Mouse (Mus musculus): ENCODE results near the gene Kif26a.

Gene Kif26a
- long read RNA-seq, experiment 1 = 0 reads
- long read RNA-seq, experiment 2 = 0 reads

- intact Hi-C loops (cut with DNase I) = loop anchor here (1.0 kb wide), 2 partner anchors 327 to 397 kb away; no protein-coding TSS in a partner anchor
These were observed at the start of gene Kif26a for GRCm38 (mm10) chr12:112145875-112146651. TSS of gene Kif26a (plus strand) at chr12:112146208.

GRCm38 (mm10) chr12:112096733-112097117 is 49.3 kb upstream of the Kif26a start:
- intact Hi-C loops (cut with DNase I) = no loop called here

GRCm38 (mm10) chr12:112100106-112100505 is 45.9 kb upstream of the Kif26a start:
- intact Hi-C loops (cut with DNase I) = no loop called here

GRCm38 (mm10) chr12:112101045-112101444 is 45.0 kb upstream of the Kif26a start:
- intact Hi-C loops (cut with DNase I) = no loop called here

- intact Hi-C loops (cut with DNase I) = no loop called here
These were observed 42.8 kb upstream of the Kif26a start for GRCm38 (mm10) chr12:112103179-112103578.

- intact Hi-C loops (cut with DNase I) = no loop called here
These were observed 41.1 kb upstream of the Kif26a start for GRCm38 (mm10) chr12:112104890-112105289.

- intact Hi-C loops (cut with DNase I) = no loop called here
These were observed 39.5 kb upstream of the Kif26a start, which contains the start of gene Aspg for GRCm38 (mm10) chr12:112106541-112106971. TSS of gene Aspg (plus strand) at chr12:112106679.

GRCm38 (mm10) chr12:112107685-112108084 is 38.3 kb upstream of the Kif26a start:
- intact Hi-C loops (cut with DNase I) = no loop called here

GRCm38 (mm10) chr12:112108696-112109445 is 37.1 kb upstream of the Kif26a start:
- intact Hi-C loops (cut with DNase I) = no loop called here

- intact Hi-C loops (cut with DNase I) = loop anchor here (10.0 kb wide), 1 partner anchor 365 kb away; no protein-coding TSS in a partner anchor
These were observed 36.3 kb upstream of the Kif26a start for GRCm38 (mm10) chr12:112109701-112110100.

- intact Hi-C loops (cut with DNase I) = loop anchor here (10.0 kb wide), 1 partner anchor 363 kb away; no protein-coding TSS in a partner anchor
These were observed 34.7 kb upstream of the Kif26a start for GRCm38 (mm10) chr12:112111323-112111722.

DNA sequence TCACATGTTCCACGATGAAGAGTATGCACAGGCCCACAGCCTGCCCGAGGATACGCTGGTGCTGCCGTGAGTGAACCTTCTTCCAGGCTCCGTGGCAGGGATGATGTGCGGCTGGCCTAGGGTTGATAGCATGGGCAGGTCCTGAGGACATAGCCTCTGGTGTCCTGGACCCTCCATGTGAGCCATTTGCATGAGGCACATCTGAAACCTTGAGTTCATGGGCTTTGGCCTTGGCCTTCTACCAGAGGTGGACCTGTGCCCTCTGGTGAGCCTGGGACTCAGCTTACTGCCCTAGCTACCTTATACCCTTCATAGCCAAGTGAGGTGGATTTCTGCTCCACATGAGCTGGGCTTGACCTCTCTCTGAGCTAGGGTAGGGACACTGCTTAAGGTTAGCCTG is 33.8 kb upstream of the Kif26a start:
- intact Hi-C loops (cut with DNase I) = loop anchor here (10.0 kb wide), 1 partner anchor 363 kb away; no protein-coding TSS in a partner anchor

DNA sequence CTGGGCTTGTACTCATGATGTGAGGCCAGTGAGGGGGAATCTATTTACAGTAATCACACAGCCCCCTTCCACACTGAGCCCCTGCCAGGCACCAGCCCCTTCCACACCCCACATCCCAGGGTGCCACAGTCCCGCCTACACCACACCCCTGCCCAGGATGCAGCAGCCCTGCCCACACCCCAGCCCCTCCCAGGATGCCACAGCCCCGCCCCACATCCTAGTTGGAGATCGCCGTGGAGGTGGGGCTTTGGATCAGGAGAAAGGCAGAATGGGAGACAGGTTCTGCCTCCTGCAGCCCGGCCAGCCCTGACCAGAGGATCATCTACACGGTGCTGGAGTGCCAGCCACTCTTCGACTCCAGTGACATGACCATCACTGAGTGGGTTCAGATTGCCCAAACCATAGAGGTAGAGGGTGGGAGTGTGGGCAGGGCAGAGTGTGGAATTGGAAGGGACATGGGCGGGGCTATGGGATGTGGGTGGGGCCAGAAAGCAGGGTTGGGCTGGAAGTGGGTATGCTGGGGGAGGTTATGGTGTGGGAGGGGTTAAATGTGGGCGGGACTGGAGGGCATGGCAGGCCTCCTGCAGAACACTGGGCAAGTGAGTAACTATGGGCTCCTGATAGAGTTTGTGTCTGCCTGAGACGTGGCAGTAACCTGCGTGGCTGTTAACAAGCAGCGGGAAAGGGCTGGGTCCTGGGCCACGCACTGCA is 33.2 kb upstream of the Kif26a start:
- intact Hi-C loops (cut with DNase I) = loop anchor here (1.0 to 10.0 kb wide), 2 partner anchors 27 to 362 kb away; no protein-coding TSS in a partner anchor

GRCm38 (mm10) chr12:112113710-112114109 is 32.3 kb upstream of the Kif26a start:
- intact Hi-C loops (cut with DNase I) = loop anchor here (1.0 to 10.0 kb wide), 2 partner anchors 27 to 361 kb away; no protein-coding TSS in a partner anchor

DNA sequence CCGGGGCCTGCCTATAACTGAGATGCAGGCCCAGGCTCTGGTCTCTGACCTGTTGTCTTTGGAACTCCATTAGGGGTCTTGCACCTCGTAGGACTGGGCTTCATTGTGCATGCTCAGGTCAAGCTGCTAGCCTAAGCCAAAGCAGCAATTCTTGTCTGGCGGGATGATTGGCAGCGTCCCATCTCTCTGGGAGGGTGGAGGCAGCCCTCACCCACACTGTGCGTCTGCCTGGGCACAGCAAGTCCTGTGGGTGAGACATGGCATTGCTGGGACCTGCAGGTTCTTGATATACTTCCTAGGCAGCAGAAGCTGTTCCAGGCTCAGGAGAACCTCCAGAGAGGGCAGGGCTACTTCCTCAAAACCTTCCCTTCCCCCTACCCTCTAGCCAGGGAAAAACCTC is 29.0 kb upstream of the Kif26a start:
- intact Hi-C loops (cut with DNase I) = loop anchor here (10.0 kb wide), 1 partner anchor 358 kb away; no protein-coding TSS in a partner anchor

- intact Hi-C loops (cut with DNase I) = loop anchor here (10.0 kb wide), 1 partner anchor 357 kb away; no protein-coding TSS in a partner anchor
These were observed 28.4 kb upstream of the Kif26a start for GRCm38 (mm10) chr12:112117649-112118048.

DNA sequence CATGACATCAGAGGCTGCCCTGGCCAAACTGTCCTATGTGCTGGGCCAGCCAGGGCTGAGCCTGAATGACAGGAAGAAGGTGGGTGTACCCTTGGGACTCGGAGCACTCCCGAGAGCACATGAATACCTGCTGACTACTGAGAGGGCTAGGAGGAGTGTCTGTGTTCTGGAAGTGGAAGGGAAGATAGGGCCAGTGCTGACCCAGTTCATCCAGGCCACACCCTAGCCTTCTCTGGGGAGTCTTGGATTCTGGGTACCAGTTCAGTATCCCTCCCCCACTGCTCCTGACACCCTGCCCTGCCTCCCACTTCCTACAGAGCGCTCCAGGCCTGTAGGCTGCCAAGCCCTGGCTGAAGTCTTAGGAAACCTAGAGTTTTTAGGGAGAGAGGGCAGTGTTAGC is 24.8 kb upstream of the Kif26a start:
- intact Hi-C loops (cut with DNase I) = no loop called here

- intact Hi-C loops (cut with DNase I) = no loop called here
These were observed 20.1 kb upstream of the Kif26a start for GRCm38 (mm10) chr12:112125903-112126302.

DNA sequence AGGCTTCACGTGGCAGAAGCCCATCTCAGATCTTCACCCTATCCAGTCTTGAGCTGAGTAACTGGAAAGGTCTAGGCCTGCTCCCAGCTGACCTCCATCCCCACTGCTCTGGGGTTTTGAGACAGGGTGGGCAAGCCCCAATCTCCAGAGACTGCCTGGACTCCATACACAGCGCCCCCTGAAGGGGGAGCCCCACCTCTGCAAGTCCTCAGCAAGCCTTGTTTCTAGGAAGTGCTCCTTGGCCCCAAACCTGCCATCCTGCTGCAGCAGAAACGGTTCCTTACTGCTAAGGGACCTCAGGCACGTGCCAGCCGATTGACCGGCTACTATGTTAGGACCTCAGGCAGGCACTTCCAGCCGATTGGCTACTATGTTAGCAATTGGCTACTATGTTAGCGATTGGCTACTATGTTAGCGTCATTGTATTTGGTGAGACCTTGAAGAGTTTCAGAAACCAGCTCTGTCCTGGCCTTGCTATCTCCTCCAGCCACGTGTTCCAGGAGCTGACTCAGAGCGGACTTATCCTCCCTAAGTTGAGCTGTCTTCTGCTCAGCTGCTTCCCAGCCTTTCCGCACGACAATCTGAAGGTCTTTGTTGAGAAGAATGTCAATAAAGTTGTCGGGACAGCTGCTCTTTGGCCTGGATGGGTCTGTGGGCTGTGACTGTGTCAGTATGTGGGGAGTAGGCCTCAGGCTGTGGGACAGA is 18.9 kb upstream of the Kif26a start:
- intact Hi-C loops (cut with DNase I) = no loop called here

DNA sequence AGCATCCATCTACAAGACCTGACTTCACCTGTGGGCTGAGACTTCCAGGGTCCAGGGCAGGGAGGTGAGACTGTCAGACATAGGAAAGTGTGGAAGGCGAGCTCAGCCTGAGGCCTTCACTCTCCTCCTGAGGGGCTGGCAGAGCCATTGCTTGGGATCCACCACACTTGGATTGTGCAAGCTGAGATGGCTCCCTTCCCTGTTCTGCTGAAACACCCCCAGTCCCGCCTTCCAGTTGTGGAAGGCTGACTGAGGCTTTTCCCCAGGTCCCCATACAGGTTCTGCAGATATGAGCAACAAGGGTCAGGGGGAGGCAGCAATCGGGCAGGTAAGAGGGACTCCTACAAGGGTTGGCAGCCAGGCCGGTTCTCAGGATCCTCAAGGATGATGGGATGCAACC is 17.5 kb upstream of the Kif26a start:
- intact Hi-C loops (cut with DNase I) = no loop called here

Measured in adrenal gland (tissue).